Mouse (Mus musculus) heart, adult 11 months (tissue): ENCODE measurements around the gene Nbeal2.

ENCODE experiments used
- DNase-seq: peaks from one replicate; pipeline ENCODE4 v3.0.0; 2022

Nbeal2 gene

GRCm38 (mm10) chr9:110673107-110673752 is 19.3 kb upstream of the Nbeal2 start:
- peak; percentile 96 for DNase-seq

- DNase-seq, result peak; percentile 96
These were observed 18.6 kb upstream of the Nbeal2 start for GRCm38 (mm10) chr9:110672462-110673106.

DNA sequence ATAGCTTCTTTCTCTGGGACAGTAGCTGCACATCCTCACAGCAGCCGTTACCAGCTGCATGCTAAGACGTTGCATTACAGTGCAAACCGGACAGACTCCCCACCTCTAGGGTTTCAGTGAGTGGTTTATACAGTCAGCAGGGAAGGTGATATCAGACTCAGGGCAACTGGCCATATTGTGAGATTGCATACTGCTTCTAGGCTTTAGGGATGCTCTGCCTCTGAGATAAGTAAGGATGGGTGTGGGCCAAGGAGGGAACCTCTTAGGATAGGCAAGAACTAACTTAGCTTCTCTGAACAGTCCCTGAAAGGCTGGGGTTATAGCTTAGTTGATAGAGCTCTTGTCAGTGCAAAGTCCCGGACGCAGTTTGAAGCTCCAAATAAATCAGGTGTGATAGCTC is 15.8 kb upstream of the Nbeal2 start:
- no peak for DNase-seq

DNA sequence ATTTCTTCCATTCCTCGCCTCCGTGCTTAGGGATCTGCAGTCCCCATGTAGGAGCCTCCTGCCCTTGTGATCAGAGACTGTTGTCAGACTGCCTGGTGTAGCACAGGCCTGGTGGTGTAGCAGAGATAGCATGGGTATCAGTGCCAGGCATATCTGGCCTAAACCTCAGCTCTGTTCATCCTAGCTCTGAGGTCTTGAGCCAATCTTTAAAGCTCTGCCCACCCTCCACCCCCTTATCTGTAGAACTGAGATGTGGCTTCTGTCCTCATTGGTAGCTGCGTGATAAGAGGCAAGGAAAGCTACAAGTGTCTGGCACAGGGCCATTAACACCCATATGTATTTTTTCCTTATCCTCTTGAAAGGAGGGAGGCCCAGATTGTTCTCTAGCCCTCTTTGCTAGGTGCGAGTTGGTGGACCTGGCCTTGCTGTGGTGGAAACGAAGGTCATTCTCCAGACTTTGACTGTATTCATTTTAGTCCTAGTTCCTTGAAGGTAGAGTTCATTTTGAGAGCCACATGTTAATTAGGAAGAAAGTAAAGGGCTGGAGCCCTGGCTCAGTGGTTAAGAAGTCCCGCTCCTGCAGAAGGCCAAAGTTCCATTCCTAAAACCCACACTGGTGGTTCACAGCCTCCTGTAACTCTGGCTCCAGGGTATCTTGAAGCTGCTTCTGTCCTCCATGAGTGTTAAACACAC is 14.8 kb upstream of the Nbeal2 start:
- DNase-seq, result no peak

GRCm38 (mm10) chr9:110667219-110667836 is 13.4 kb upstream of the Nbeal2 start:
- no peak for DNase-seq

- DNase-seq, result no peak
These were observed 12.4 kb upstream of the Nbeal2 start for GRCm38 (mm10) chr9:110666374-110666773.

GRCm38 (mm10) chr9:110665912-110666311 is 12.0 kb upstream of the Nbeal2 start:
- DNase-seq, result peak; percentile 98

DNA sequence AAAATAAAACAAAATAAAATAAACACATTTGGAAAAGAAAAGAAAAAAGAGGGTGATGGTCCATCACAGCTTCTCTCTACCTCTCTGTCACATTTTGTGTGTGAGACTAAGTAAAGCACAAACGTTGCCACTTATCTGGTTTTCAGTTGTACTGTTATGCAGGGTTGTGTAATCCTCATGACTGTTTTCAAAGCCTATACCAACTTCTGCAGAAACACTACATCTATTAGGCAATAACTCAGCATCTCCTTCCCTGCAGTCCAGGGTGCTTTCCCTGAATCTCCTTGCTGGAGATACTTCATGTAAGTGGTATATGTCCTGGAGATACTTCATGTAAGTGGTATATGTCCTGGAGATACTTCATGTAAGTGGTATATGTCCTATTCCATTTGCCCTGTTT is 8.9 kb upstream of the Nbeal2 start:
- no peak for DNase-seq

GRCm38 (mm10) chr9:110660856-110661612 is 7.1 kb upstream of the Nbeal2 start:
- DNase-seq, result no peak

- DNase-seq, result no peak
These were observed 6.2 kb upstream of the Nbeal2 start for GRCm38 (mm10) chr9:110660208-110660607.

- no peak for DNase-seq
These were observed 5.6 kb upstream of the Nbeal2 start for GRCm38 (mm10) chr9:110659521-110659920.

DNA sequence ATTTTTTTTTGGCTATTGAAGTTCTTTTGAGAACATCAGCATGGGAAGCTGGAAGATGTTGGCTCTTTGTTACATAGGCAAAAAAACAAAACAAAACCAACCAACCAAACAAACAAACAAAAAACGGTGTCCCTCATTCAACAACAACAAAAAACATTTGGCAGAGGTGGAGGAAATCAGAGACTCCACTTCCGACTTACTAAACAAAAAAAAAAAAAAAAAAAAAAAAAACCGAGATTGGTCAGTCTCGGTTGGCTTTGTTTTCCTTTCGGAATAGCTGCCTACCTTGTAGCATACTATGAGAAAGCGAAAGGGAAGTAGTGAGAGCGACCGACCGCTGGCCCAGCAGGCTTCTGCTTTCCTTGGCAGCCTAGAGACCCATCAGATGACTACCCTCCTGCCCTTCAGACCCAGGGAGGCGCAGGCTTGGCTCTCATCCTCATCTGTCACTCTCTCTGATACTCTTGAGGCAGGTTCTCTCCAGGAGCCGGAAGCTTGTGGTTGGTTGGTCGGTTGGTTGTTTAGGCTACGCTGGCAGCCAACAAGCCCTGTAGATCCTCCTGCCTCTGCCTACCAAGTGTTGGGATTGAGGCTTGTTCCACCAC is 3.6 kb upstream of the Nbeal2 start:
- peak; percentile 98 for DNase-seq

- DNase-seq, result peak; percentile 100
These were observed 2.6 kb upstream of the Nbeal2 start, which contains the start of gene Ccdc12 for GRCm38 (mm10) chr9:110656249-110657221. Gene Ccdc12 (plus strand): TSS chr9:110656503.

DNA sequence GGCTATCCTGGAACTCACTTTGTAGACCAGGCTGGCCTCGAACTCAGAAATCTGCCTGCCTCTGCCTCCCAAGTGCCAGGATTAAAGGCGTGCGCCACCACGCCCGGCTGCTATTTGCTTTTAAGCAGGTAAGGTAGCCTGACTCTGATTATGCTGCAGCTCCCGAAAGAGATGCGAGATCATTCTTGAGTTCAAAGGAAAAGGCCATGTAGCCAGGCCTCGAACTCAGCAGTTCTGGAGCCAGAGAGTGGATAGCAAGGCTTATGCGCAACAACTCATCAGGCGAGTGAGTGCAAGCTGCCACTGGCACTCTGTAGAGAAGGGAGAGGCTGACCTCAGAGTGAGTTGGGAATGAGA is 1.7 kb upstream of the Nbeal2 start:
- no peak for DNase-seq

DNA sequence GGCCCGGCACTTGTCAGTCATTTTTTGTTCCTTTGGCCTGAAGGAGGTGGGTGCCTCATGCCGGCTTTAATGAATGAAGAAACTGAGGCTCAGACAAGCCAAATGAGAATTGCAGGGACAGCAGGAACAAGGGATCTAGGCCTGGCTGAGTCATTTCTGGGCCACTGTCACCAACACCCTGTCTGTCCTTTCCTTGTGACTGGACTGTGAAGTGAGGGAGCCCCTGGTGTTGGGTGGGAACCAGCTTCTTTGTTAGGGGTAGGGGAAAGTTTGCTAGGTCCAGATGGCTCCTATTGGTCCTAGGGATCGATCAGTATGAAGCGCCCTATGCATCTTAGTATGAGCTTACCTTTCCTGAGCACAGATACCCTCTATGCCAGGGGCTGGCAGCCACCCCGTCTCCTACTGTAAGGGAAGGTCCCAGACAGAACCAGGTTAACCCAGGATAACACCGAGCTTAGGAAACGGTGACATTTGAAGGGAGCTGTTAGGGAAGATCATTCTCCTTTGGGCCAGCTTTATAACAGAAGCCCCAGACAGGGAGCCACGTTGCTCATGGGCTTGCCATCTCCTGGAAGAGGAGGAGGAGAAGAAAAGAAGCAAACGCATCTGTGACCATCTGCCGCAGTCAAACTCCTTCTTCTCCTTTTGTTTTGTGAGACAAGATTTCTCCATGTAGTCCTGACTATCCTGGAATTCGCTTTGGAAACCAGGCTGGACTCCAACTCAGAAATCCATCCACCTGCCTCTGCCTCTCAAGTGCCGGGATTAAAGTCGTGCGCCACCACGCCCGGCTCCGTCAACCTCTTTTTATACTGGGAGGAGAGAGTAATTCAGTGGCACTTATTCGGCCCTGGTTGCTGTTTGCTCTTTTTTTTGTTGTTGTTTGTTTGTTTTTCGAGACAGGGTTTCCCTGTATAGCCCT is 1.0 kb upstream of the Nbeal2 start:
- no peak for DNase-seq

DNA sequence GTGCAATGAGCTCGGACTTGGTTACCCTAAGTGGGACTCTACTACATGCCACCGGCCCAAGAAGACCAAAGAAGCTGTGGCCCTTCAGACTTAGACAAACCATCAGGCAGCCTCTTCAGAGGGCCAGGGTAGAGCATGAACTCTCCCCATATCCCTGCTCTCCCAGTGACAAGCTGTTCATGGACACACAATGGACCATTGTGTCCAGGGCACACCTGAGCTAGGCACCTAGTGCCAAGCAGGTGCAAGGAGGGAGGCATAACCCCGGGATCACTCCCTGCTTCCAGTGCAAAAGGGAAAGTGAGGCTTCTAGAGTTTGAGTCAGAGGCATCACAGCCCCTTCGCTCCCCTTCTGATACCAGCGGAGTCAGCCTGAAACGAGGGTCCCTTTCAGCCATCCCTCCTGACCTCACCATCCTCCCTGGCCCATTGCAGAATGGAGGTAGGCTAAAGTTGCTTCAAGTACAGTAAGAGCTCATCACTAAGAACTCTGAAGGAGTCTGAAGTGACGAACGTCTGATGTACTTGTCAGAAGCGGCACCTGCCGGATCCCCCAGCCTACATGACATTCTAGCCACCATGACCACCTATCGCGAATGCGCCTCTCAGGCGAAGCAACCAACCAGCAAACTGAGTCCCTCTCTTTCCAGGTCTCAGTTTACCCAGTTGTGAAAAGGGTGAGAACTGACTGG is 852 bp downstream of the Nbeal2 start:
- peak; percentile 94 for DNase-seq

DNA sequence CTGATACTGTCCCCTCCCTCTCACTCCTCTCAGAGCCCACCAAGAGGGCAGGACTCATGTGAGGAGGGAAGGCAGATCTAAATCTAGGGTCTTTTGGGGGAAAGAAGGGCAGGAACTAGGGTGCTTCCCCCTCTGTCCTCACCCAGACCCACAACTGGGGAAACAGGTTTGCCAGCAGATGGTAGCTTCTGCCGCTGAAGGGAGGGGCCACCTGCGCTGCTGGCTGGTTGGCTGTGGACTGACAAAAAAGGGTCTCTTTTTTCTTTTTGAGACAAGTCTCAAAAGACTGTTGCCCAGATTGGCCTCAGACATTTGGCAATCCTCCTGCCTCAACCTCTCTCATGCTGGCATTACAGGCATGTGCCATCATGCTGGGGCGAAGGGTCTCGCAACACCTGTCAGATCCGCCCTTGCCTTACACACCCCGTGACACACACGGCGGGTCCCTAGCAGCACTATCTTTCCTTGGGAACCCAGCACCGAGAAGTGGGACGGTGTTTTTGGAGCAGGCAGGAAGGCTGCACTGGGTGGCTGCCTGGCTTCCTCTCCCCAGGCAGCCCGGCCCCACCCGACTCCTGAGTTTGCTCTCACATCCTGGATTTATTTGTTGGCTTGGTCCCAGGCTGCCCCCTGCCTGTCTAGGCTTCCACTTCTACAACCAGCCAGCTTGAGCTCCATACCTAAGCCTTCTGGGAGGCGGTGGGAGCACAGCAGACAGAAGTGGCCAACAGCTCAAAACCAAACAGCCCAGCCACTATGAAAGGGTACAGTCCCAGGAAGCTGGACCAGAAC is 1.8 kb downstream of the Nbeal2 start:
- DNase-seq, result peak; percentile 97

DNA sequence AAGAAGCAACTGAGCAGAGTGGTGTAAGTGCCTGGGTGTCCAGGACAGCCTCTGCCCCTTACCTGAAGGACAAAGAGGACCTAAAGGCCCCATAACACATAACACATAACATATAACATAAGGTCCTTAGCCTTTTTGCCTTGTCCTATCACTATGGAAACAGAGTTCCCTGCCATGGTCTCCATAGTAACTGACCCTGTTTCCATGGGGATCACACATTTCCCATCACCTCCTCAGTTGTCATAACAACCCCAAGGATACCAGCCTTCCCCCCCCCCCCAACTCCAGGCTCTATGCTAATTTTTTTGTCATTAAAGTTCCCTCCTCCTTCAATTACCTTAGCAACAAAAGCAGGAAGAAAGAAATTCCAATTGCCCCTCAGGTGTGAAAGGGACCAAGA is 4.2 kb downstream of the Nbeal2 start:
- DNase-seq, result no peak

DNA sequence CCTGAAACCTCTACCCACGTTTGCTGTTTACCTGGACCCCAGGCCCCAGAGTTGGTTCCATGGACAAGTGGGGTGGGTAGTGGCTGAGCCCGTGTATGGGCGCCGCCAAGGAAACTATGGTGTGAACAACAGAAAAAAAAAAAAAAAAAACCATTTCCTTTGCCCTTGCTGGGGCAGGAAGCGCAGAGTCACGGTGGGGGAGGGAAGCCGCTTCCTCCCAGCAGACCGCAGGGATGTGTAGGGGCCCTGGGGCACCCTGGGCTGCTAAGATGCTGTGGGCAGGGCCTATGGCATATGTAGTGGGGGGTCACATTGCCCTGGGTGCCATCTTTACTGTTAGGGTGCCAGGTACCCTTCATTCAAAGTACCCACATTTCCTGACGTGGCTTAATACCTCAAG is 8.7 kb downstream of the Nbeal2 start:
- peak; percentile 94 for DNase-seq
